Mouse (Mus musculus): ENCODE results near the gene Atp13a2. TPM values are rescaled to one million over a fixed set of nuclear protein-coding genes. Genes with fewer than 3 reads are reported as not detected.
A peak's percentile ranks its signal among the peaks of the same experiment; 100 is the strongest.

Atp13a2 gene
- polyA plus RNA-seq, 1 experiment from 2014 or later: 28.7 TPM

DNA sequence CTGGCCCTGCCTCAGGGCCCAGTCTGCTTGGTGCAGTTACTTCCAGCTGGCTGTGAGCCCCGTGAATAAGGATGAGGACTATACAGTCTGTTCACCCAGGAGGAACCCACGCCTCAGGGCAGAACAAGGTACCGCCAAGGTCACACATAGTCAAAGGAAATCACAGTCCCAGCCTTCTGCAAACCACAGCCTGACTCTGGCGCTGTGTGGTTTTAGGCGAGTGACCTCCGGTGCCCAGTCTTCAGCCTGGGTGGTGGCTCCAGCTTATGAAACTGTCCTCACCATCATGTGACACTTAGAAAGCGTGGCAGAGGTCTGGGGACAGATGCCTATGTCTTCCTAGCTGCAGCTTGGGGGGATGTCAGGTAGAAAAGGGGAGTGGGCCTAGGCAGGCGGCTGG, 9.1 kb downstream of the Atp13a2 start:
- DNase-seq (ENCODE audit: low spot score) (no peak), ATAC-seq (ENCODE audit: insufficient number of reproducible peaks, low FRiP score, low TSS enrichment, low read depth) (no peak)
- Histone ChIP-seq H3K4me1 (ENCODE audit: control insufficient read depth, insufficient read depth, low read length) (no peaks in the 10 kb centered on the region), H3K27ac (replicated peaks; ENCODE audit: low read depth, low read length) (no peak overlapping the region), H3K4me3 (ENCODE audit: low read depth, low read length) (no peak overlapping the region), H3K4me2 (ENCODE audit: low read depth, severe bottlenecking) (no peak overlapping the region), H3K27me3 (ENCODE audit: control insufficient read depth, insufficient read depth, low read length) (no peaks in the 10 kb centered on the region), H3K36me3 (ENCODE audit: control insufficient read depth, insufficient read depth, low read length) (peaks cover 19% of the 10 kb centered on the region), H3K9ac (ENCODE audit: low read length) (no peak overlapping the region), H3K9me3 (ENCODE audit: control insufficient read depth, low read length) (no peaks in the 10 kb centered on the region)
- WGBS: 90% methylated on average over 8 of the region's 8 CpGs

DNA sequence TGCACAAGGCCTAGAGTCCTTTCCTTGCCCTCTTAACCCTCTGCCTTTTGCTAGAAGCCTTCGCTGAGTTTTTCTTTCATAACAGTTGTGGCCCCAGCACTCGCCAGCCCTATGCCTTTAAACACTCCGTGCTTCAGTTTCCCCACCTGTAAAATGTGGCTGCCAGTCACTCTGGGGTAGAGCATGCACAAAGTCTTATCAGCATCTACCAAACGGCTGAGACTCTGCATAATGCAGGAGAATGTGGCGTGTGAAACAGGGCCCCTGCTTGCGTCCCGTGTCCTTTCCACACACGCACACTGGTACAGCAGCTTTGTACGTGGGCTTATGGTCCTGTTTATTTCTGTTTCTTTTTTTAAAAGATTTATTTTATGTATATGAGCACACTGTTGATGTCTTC, 10.1 kb downstream of the Atp13a2 start:
- H3K27me3 ChIP-seq (ENCODE audit: control insufficient read depth, insufficient read depth, low read length): no peaks in the 10 kb centered on the region
- DNase-seq (ENCODE audit: low spot score) (no peak), ATAC-seq (ENCODE audit: insufficient number of reproducible peaks, low FRiP score, low TSS enrichment, low read depth) (no peak)
- H3K27ac ChIP-seq (replicated peaks; ENCODE audit: low read depth, low read length): no peak overlapping the region
- H3K9ac ChIP-seq (ENCODE audit: low read length): no peak overlapping the region
- no peak overlapping the region for H3K4me2 ChIP-seq (ENCODE audit: low read depth, severe bottlenecking)
- no peaks in the 10 kb centered on the region for H3K9me3 ChIP-seq (ENCODE audit: control insufficient read depth, low read length)
- WGBS: 94% methylated on average over 9 of the region's 9 CpGs
- no peaks in the 10 kb centered on the region for H3K4me1 ChIP-seq (ENCODE audit: control insufficient read depth, insufficient read depth, low read length)
- no peak overlapping the region for H3K4me3 ChIP-seq (ENCODE audit: low read depth, low read length)
- peaks cover 20% of the 10 kb centered on the region for H3K36me3 ChIP-seq (ENCODE audit: control insufficient read depth, insufficient read depth, low read length)

DNA sequence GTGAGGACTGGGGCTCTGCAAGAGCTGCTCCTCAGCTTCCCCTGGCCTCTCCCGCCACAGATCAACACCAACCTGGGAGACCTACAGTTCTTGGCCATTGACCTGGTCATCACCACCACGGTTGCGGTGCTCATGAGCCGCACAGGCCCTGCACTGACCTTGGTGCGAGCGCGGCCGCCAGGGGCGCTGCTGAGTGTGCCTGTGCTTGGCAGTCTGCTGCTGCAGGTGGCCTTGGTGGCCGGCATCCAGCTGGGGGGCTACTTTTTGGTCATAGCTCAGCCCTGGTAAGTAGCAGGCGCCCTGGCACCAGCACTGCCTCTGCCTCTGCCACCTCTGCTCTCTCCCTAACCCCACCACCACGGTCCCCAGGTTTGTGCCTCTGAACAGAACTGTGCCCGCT, 19.3 kb downstream of the Atp13a2 start:
- no peaks in the 10 kb centered on the region for H3K9me3 ChIP-seq (ENCODE audit: control insufficient read depth, low read length)
- H3K27ac ChIP-seq (replicated peaks; ENCODE audit: low read depth, low read length): no peak overlapping the region
- H3K4me2 ChIP-seq (ENCODE audit: low read depth, severe bottlenecking): no peak overlapping the region
- H3K4me3 ChIP-seq (ENCODE audit: low read depth, low read length): no peak overlapping the region
- no peaks in the 10 kb centered on the region for H3K27me3 ChIP-seq (ENCODE audit: control insufficient read depth, insufficient read depth, low read length)
- ATAC-seq (ENCODE audit: insufficient number of reproducible peaks, low FRiP score, low TSS enrichment, low read depth) (no peak), DNase-seq (ENCODE audit: low spot score) (no peak)
- H3K4me1 ChIP-seq (ENCODE audit: control insufficient read depth, insufficient read depth, low read length): 0 out of 2 replicates have a peak, but pooled peaks cover 5% of the 10 kb centered on the region
- 77% methylated on average over 13 of the region's 13 CpGs for WGBS
- H3K9ac ChIP-seq (ENCODE audit: low read length): no peak overlapping the region
- H3K36me3 ChIP-seq (ENCODE audit: control insufficient read depth, insufficient read depth, low read length): peaks cover 29% of the 10 kb centered on the region

DNA sequence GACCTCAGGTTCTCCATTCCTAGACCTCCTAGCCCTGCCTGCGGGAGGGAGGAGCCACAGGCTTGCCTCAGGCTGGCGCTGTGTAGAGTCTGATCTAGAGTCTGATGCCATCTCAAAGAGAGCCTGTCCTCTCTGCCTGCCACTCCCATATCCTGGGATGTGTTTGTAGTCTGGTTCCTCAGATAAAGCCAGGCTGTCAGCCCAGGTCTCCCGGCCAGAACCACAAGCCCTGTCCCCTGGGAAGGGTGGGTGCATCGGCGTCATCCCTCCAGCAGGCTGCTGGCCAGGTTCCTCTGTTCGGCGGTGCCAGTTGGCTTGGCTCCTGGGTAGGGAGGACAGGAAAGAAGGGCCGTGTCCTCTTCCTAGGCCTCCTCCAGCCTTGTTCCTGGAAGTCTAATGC, 21.4 kb downstream of the Atp13a2 start:
- H3K9me3 ChIP-seq (ENCODE audit: control insufficient read depth, low read length): no peaks in the 10 kb centered on the region
- no peak overlapping the region for H3K4me3 ChIP-seq (ENCODE audit: low read depth, low read length)
- H3K27ac ChIP-seq (replicated peaks; ENCODE audit: low read depth, low read length): no peak overlapping the region
- H3K9ac ChIP-seq (ENCODE audit: low read length): no peak overlapping the region
- DNase-seq (ENCODE audit: low spot score) (no peak), ATAC-seq (ENCODE audit: insufficient number of reproducible peaks, low FRiP score, low TSS enrichment, low read depth) (no peak)
- peaks cover 26% of the 10 kb centered on the region for H3K36me3 ChIP-seq (ENCODE audit: control insufficient read depth, insufficient read depth, low read length)
- peaks cover 17% of the 10 kb centered on the region for H3K4me1 ChIP-seq (ENCODE audit: control insufficient read depth, insufficient read depth, low read length)
- H3K27me3 ChIP-seq (ENCODE audit: control insufficient read depth, insufficient read depth, low read length): no peaks in the 10 kb centered on the region
- no peak overlapping the region for H3K4me2 ChIP-seq (ENCODE audit: low read depth, severe bottlenecking)
- WGBS: 85% methylated on average over 8 of the region's 8 CpGs

DNA sequence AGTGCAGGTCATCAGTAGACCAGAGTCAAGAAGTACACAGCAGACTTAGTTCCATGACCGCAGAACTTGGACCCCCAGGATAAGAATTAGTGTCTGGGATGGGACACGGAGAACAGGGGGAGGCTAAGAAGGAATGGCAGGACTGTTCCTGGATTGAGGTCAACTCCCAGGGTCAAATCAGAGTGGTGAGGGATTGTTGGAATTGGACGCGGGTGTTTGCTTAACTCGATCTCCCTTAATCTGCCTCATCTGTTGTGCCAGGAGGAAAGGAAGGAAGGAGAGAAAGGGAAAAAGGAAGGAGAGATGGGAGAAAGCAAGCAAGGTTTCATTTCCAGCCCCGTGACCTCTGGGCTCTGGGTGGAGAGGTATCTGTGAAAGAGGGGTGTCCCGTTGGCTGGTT, 23.4 kb downstream of the Atp13a2 start, which contains the start of gene Mfap2:
Mfap2 (plus strand) TSS at position 301 of the 400 bp plus-strand sequence.
- peak within 1 kb of the TSS; percentile 75 for H3K9ac ChIP-seq (ENCODE audit: low read length)
- H3K27ac ChIP-seq (replicated peaks; ENCODE audit: low read depth, low read length): peak within 1 kb of the TSS; percentile 74
- H3K9me3 ChIP-seq (ENCODE audit: control insufficient read depth, low read length): no peaks in the 10 kb centered on the region
- no peak for DNase-seq (ENCODE audit: low spot score)
- peak within 1 kb of the TSS; percentile 93 for H3K4me2 ChIP-seq (ENCODE audit: low read depth, severe bottlenecking)
- H3K36me3 ChIP-seq (ENCODE audit: control insufficient read depth, insufficient read depth, low read length): peaks cover 30% of the 10 kb centered on the region
- H3K4me3 ChIP-seq (ENCODE audit: low read depth, low read length): peak within 1 kb of the TSS; percentile 54
- no peaks in the 10 kb centered on the region for H3K27me3 ChIP-seq (ENCODE audit: control insufficient read depth, insufficient read depth, low read length)
- no peak for ATAC-seq (ENCODE audit: insufficient number of reproducible peaks, low FRiP score, low TSS enrichment, low read depth)
- 14% methylated on average over 7 of the region's 7 CpGs for WGBS
- peaks cover 17% of the 10 kb centered on the region for H3K4me1 ChIP-seq (ENCODE audit: control insufficient read depth, insufficient read depth, low read length)

DNA sequence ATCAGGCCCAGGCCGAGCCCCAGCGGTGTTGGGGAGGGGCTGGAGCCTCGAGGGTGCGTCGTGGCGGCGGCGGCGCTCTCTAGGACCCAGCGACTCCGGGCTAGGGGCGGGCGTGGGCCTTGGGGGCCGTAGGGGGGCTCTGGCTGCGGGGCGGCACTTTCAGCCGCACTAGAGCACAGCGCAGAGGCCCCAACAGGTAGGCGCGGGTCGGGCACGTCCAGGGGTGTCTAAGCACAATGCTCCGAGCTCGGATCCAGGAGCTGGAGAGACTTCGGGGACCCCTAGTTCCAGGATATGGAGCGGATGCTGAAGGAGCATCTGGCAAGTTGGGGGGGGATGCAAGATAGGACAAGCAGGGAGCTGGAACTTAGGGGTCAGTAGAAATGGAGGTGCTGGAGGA, 23.9 kb downstream of the Atp13a2 start:
- ATAC-seq (ENCODE audit: insufficient number of reproducible peaks, low FRiP score, low TSS enrichment, low read depth): peak; percentile 81
- Histone ChIP-seq H3K36me3 (ENCODE audit: control insufficient read depth, insufficient read depth, low read length) (peaks cover 34% of the 10 kb centered on the region), H3K4me1 (ENCODE audit: control insufficient read depth, insufficient read depth, low read length) (peaks cover 17% of the 10 kb centered on the region), H3K27ac (replicated peaks; ENCODE audit: low read depth, low read length) (peak overlapping the region; percentile 74), H3K27me3 (ENCODE audit: control insufficient read depth, insufficient read depth, low read length) (no peaks in the 10 kb centered on the region), H3K4me3 (ENCODE audit: low read depth, low read length) (peak overlapping the region; percentile 54), H3K4me2 (ENCODE audit: low read depth, severe bottlenecking) (peak overlapping the region; percentile 93), H3K9me3 (ENCODE audit: control insufficient read depth, low read length) (no peaks in the 10 kb centered on the region), H3K9ac (ENCODE audit: low read length) (peak overlapping the region; percentile 75)
- 0% methylated on average over 26 of the region's 26 CpGs for WGBS
- DNase-seq (ENCODE audit: low spot score): peak; percentile 89

DNA sequence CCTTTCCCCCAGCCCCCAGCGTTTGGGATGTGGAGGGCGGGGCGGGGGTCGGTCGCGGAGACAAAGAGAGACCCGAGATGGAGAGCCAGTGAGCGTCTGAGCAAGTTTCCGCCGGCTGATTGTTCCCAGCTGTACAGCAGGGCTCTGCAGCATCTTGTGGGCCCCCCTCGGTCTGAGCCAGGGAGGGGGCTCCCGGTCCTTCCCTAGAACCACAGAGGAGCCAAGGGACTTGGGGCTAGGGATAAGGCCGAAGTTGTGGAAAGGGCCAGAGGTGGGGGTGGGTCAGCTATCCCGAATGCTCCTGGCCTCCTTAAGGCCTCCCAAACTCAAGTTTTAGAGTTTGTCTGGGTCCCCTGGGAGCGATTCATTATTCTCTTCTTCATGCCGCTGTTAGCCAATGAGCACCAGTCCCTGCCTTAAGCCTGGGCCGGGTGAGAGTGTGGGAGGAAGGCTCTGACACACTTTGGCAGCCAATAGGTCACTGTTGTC, 24.3 kb downstream of the Atp13a2 start:
- peak overlapping the region; percentile 93 for H3K4me2 ChIP-seq (ENCODE audit: low read depth, severe bottlenecking)
- DNase-seq (ENCODE audit: low spot score) (peak; percentile 79), ATAC-seq (ENCODE audit: insufficient number of reproducible peaks, low FRiP score, low TSS enrichment, low read depth) (peak; percentile 37; the same call in 1 of the 2 replicates)
- peaks cover 32% of the 10 kb centered on the region for H3K36me3 ChIP-seq (ENCODE audit: control insufficient read depth, insufficient read depth, low read length)
- H3K9me3 ChIP-seq (ENCODE audit: control insufficient read depth, low read length): no peaks in the 10 kb centered on the region
- WGBS: 1% methylated on average over 17 of the region's 17 CpGs
- H3K27ac ChIP-seq (replicated peaks; ENCODE audit: low read depth, low read length): peak overlapping the region; percentile 74
- peak overlapping the region; percentile 54 for H3K4me3 ChIP-seq (ENCODE audit: low read depth, low read length)
- H3K4me1 ChIP-seq (ENCODE audit: control insufficient read depth, insufficient read depth, low read length): peaks cover 17% of the 10 kb centered on the region
- peak overlapping the region; percentile 75 for H3K9ac ChIP-seq (ENCODE audit: low read length)
- H3K27me3 ChIP-seq (ENCODE audit: control insufficient read depth, insufficient read depth, low read length): no peaks in the 10 kb centered on the region

DNA sequence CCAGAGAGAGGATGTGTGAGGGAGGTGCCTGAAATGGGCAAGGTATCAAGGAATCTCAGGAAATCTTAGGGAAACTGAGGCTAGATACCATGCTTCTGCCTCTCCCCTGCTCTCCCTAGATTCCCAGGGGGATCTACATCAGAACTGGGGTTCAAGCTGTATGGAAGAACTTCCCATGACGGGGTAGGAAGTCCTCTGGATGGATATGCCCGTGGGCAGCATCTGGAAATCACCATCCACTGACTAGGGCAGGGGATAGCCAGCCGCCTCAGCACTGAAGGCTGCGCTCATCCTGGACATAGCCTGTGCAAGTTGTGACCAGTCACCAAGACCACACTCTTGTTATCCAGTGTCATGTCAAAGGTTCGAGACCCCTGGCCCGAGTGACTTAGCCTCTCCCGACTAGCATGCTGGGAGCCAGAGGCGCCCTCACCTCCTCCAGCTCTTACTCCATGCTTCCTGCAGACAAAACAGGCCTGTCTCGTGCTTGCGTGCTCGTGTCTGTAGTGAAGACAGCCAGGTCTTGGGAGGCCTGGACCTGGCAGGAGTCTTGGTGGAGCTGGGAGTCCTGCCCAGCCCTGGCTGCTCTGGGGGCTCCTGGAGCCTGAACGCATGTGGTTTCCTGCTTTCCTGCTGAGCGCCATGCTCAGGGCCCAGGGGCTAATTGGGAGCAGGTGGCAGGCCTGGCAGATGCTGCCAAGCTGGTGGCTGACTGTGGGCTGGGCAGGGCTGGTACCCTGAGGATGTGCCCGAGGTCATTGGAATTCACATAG, 25.1 kb downstream of the Atp13a2 start:
- peak overlapping the region; percentile 93 for H3K4me2 ChIP-seq (ENCODE audit: low read depth, severe bottlenecking)
- DNase-seq (ENCODE audit: low spot score) (peak; percentile 63), ATAC-seq (ENCODE audit: insufficient number of reproducible peaks, low FRiP score, low TSS enrichment, low read depth) (no peak)
- peaks cover 17% of the 10 kb centered on the region for H3K4me1 ChIP-seq (ENCODE audit: control insufficient read depth, insufficient read depth, low read length)
- peaks cover 28% of the 10 kb centered on the region for H3K36me3 ChIP-seq (ENCODE audit: control insufficient read depth, insufficient read depth, low read length)
- H3K9ac ChIP-seq (ENCODE audit: low read length): peak overlapping the region; percentile 75
- no peaks in the 10 kb centered on the region for H3K27me3 ChIP-seq (ENCODE audit: control insufficient read depth, insufficient read depth, low read length)
- no peaks in the 10 kb centered on the region for H3K9me3 ChIP-seq (ENCODE audit: control insufficient read depth, low read length)
- H3K4me3 ChIP-seq (ENCODE audit: low read depth, low read length): peak overlapping the region; percentile 54
- WGBS: 31% methylated on average over 14 of the region's 14 CpGs
- H3K27ac ChIP-seq (replicated peaks; ENCODE audit: low read depth, low read length): peak overlapping the region; percentile 74
